Mouse (Mus musculus) left cerebral cortex, postnatal 25 days (tissue): ENCODE data around the gene Ddi2. TPM values are rescaled to one million over a fixed set of nuclear protein-coding genes. Genes with fewer than 3 reads are reported as not detected.

Source experiments
- DNase-seq, 2 experiments: peaks; one replicate each; pipeline ENCODE4 v3.0.0; 2022; ENCODE audit warnings: low spot score in 2 of 2, mixed read lengths in 1 of 2
- intact Hi-C: fragments of 180-260 bp; cut with DNase I; formaldehyde crosslinking; loops from one replicate; pipeline ENCODE4 v1.15.1; 2025
- total RNA-seq, 2 experiments: library from RNA; stranded (reverse); gene quantifications; 2 replicates each; pipeline ENCODE4 v1.2.3; 2021

The Ddi2 gene
- total RNA-seq, 2 experiments from 2014 or later = 39.8 to 41.1 TPM

GRCm38 (mm10) chr4:141636693-141637092 is 86.5 kb downstream of the Ddi2 start:
- DNase-seq = no peak
- intact Hi-C loops = no loop called here

GRCm38 (mm10) chr4:141635991-141636390 is 87.2 kb downstream of the Ddi2 start:
- intact Hi-C loops = no loop called here
- no peak for DNase-seq

DNA sequence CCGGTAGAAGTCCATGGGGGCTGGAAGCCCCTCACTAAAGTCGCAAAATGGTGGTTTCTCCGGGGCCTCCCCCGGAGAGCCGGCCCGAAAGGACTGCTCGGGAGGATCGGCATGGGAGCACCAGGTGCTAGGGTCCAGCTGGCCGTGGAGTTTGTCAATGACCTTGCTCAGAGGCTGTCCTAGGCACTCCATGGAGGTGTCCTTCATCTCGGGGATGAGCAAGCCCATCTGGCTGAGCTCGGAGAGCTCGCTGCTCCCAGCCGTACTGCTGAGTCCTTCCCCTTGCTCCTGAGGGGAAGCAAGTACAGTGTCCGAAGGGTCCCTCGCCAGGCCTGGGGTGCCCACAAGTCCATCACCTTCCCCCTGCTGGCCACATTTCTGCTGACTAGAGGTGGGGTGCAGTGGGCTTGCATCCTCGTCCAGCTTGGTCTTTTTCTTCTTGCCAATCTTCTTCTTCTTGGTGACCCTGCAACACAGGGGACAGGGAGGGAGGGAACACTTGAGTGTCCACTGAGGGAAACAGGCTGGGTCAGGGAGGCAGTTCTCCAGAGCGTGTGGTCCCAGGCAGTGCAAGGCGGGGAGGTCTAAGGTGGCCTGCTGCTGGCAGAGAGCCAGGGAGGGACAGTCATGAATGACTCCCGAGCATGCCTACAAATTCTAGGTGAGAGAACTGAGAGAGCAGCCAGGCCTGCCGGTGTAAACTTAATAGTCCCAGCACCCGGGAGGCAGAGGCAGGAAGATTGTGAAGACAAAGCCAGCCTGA is 90.9 kb downstream of the Ddi2 start:
- intact Hi-C loops = no loop called here
- DNase-seq = no peak

DNA sequence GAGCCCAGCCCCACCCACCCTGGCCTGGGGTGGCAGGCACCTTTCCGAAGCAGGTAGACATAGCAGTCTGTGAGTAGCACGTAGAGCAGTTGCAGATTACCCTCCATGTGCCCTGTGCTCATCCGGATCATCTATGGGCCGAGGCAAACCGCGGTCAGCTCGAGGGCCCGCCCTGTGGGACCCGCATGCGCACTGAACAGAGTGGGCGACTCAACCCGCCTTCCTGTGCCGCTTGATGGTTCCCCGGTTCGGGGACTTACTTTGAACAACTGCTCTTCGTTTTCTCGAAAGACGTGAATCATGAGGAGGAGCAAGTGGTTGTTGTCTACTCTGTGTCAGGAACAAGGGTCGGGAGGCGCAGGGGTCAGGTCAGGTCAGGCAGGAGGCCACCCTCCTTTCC is 92.0 kb downstream of the Ddi2 start:
- intact Hi-C loops = no loop called here

DNA sequence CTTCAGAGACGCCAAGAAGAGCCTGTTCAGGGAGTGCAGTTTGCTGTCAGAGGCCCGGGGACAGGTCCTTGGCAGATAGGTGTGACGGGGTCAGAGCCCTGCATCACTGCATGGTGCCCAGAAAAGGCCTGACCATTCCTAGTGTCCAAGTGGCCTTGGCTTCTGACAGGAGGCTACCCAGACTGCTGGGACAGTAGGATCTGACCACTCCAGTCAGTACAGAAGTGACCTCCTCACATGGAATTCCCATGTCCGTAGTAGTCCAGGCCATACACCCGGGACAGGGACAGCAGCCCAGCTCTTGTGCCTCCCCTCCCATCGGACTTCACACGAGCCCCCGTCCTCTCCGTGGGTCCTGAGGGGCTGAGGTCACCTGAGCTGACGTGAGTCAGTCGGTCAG is 93.2 kb downstream of the Ddi2 start:
- intact Hi-C loops = no loop called here
- no peak for DNase-seq

More for the DNA sequence above, 92.0 kb downstream of the Ddi2 start:
- no peak for DNase-seq

DNA sequence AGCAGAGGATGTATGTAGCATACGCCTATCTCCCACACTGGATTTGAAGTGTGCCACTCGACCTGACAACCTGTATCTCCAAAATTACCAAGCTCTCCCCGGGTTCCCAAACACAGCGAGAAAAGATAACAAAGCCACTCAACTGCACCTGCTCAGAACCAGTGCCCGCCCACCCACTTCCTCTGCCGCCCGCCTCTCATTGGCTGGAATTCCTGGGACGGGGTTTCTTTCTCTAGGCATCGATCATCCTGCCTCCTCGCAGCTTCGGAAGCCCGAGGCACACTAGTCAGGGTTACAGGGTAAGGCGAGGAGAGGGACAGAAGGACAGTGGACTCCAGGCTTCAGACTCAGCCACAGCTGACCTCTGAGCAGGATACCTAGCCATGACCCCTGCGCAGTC is 94.6 kb downstream of the Ddi2 start:
- DNase-seq = no peak
- intact Hi-C loops = no loop called here

Other genes with a start within 250 kb of the Ddi2 start
- gene Spen, start 184.8 kb downstream of the Ddi2 start, total RNA-seq = 10 to 100 TPM; 54.6 to 60.6 TPM
- gene Fblim1, start 117.3 kb downstream of the Ddi2 start, total RNA-seq = 1 to 10 TPM in 1 of 2 experiments, under 1 TPM in 1; 0.96 to 1.6 TPM
- under 1 TPM; 0.85 TPM for gene Tmem82, start 104.8 kb downstream of the Ddi2 start, total RNA-seq
- 1 to 10 TPM; 3.0 to 3.2 TPM for gene Slc25a34, start 99.6 kb downstream of the Ddi2 start, total RNA-seq
- 10 to 100 TPM; 74.6 to 75.2 TPM for gene Plekhm2, start 58.5 kb downstream of the Ddi2 start, total RNA-seq
- 1 to 10 TPM in 1 of 2 experiments, under 1 TPM in 1; 0.30 to 2.4 TPM for gene Rsc1a1, start 37.8 kb downstream of the Ddi2 start, total RNA-seq
- under 1 TPM; 0.60 to 0.94 TPM for gene Agmat, start 23.3 kb upstream of the Ddi2 start, total RNA-seq
- gene Dnajc16, start 67.5 kb upstream of the Ddi2 start, total RNA-seq = 10 to 100 TPM; 38.0 to 40.3 TPM
- gene Casp9, start 70.2 kb upstream of the Ddi2 start, total RNA-seq = 10 to 100 TPM; 18.0 to 22.1 TPM
- gene Cela2a, start 102.7 kb upstream of the Ddi2 start, total RNA-seq = not detected
- gene Ctrc, start 122.9 kb upstream of the Ddi2 start, total RNA-seq = not detected
- gene Efhd2, start 151.5 kb upstream of the Ddi2 start, total RNA-seq = 100 to 1,000 TPM; 204 to 233 TPM